Mouse (Mus musculus) liver, embryonic 16.5 days (tissue): ENCODE measurements around the gene Ikbke. TPM values are rescaled to one million over a fixed set of nuclear protein-coding genes. Genes with fewer than 3 reads are reported as not detected.

Experiments
- ATAC-seq: fragments of 200-750 bp; cut with Nextera tagmentation; 2 replicates; pipeline ENCODE4 v1.8.0; 2017; ENCODE audit warnings: low read depth, mild to moderate bottlenecking, moderate number of reproducible peaks, moderate library complexity
- H3K27ac ChIP-seq: fragments of 300-500 bp; sonication (generic); 2 replicates; pipeline ENCODE4 v1.5.1; 2014; ENCODE audit warnings: mild to moderate bottlenecking, low read length
- H3K27me3 ChIP-seq: fragments of 300-500 bp; sonication (generic); 2 replicates; pipeline ENCODE4 v1.6.1; 2014; ENCODE audit warnings: low read depth, low read length, mixed read lengths; ENCODE audit not compliant: control insufficient read depth, insufficient read depth
- H3K36me3 ChIP-seq: fragments of 300-500 bp; sonication (generic); 2 replicates; pipeline ENCODE4 v1.6.1; 2014; ENCODE audit warnings: mild to moderate bottlenecking; ENCODE audit not compliant: control insufficient read depth, insufficient read depth
- H3K4me1 ChIP-seq: fragments of 300-500 bp; sonication (generic); 2 replicates; pipeline ENCODE4 v1.6.1; 2014; ENCODE audit warnings: low read depth, low read length, mixed read lengths; ENCODE audit not compliant: control insufficient read depth
- H3K4me2 ChIP-seq: fragments of 300-500 bp; sonication (generic); 2 replicates; pipeline ENCODE4 v1.6.1; 2014; ENCODE audit warnings: low read depth, low read length, mixed read lengths
- H3K4me3 ChIP-seq: fragments of 300-500 bp; sonication (generic); 2 replicates; pipeline ENCODE4 v1.5.1; 2014; ENCODE audit warnings: low read depth, mild to moderate bottlenecking, low read length
- H3K9ac ChIP-seq: fragments of 300-500 bp; sonication (generic); 2 replicates; pipeline ENCODE4 v1.6.1; 2014; ENCODE audit warnings: low read depth, low read length
- H3K9me3 ChIP-seq: fragments of 300-500 bp; sonication (generic); replicated peaks from 2 replicates; pipeline ENCODE4 v1.6.1; 2016; ENCODE audit warnings: low read length; ENCODE audit not compliant: control insufficient read depth
- WGBS: fragments of 180-500 bp; shearing (Covaris S2); extraction: QIAGEN DNeasy Blood & Tissue Kit; methylation state at CpG from one replicate; pipeline ENCODE4 v1.1.7; 2014; ENCODE audit not compliant: insufficient replicate concordance; 5-methylcytosine and 5-hydroxymethylcytosine counted together
- polyA plus RNA-seq: library from polyadenylated mRNA; unstranded; fragments of >200 nt; fragmentation: Nextera tagmentation; extraction: Ambion mirVana; gene quantifications from 2 replicates; pipeline ENCODE4 v1.2.1, GENCODE M21; 2015

Gene Ikbke
- polyA plus RNA-seq, 1 experiment from 2014 or later, result 10.2 TPM

DNA sequence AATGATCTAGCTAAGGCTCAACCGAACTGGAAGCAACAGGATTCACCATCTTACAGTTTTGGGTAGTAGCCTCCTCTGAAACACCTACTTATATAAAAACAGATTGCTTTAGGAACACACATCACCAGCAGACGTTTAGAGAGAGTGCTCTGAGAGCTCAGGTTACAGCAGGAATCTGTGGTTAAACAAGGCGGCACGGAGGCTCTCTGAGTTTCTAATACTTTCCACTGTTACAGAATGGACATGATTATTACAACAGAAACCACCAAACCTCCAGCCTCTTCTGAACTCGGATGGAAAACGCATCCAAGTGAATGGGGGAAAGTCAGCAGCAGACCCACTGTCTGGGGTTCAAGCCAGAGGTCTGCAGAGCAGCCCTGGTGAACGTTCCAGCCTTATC, 43.3 kb downstream of the Ikbke start:
- WGBS, result 37% methylated on average over 7 of the region's 7 CpGs
- ATAC-seq, result no peak

DNA sequence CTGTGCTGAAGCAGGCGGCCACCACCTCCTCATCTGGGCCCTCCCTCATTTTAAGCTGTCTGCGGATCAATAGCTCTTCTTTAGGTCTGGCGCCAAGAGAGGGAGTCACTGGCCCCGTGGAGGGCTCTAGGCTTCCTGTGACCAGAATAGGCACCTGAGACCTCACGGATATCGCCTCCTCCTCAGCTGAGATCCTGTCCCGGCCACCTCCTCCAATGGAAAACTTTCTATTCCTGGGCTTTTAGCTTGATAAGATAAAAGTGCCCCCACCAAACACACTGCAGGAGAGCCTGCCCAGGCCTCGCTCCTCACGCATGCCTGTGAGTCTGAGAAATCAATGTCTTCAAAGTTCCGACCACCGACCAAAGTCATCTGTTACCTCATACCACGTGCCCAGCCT, 45.9 kb downstream of the Ikbke start:
- 48% methylated on average over 12 of the region's 12 CpGs for WGBS
- Histone ChIP-seq H3K9ac (no peak overlapping the region), H3K36me3 (no peaks in the 10 kb centered on the region), H3K27ac (no peak overlapping the region), H3K4me3 (no peak overlapping the region), H3K27me3 (no peaks in the 10 kb centered on the region), H3K4me1 (no peaks in the 10 kb centered on the region), H3K9me3 (no peaks in the 10 kb centered on the region), H3K4me2 (no peak overlapping the region)
- ATAC-seq, result no peak

More for the DNA sequence above, 43.3 kb downstream of the Ikbke start:
- Histone ChIP-seq H3K9ac (no peak overlapping the region), H3K27me3 (no peaks in the 10 kb centered on the region), H3K4me1 (no peaks in the 10 kb centered on the region), H3K27ac (no peak overlapping the region), H3K9me3 (no peaks in the 10 kb centered on the region), H3K36me3 (no peaks in the 10 kb centered on the region), H3K4me3 (no peak overlapping the region), H3K4me2 (no peak overlapping the region)

DNA sequence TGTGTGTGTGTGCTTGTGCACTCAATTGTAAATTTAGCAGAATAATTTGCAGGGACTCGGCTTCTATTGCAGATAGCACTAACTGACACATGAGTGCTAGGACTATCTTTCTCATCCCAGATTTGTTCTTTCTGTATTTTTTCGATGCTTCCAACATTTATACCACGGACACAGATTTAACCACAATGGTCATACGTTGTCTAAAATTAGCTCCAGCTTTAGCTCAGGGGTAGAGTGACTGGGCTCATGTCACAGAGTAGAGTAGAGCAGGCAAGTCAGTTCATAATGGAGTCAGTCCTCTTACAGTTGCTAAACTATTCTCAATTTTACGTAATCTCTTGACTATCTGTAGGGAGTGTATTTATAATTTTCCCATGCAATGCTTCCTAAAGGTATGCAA, 50.7 kb downstream of the Ikbke start:
- H3K36me3 ChIP-seq, result no peaks in the 10 kb centered on the region
- no peaks in the 10 kb centered on the region for H3K27me3 ChIP-seq
- no peak overlapping the region for H3K9ac ChIP-seq
- no peaks in the 10 kb centered on the region for H3K9me3 ChIP-seq
- no peaks in the 10 kb centered on the region for H3K4me1 ChIP-seq
- no peak overlapping the region for H3K27ac ChIP-seq
- ATAC-seq, result no peak
- WGBS, result 57% methylated on average over 5 of the region's 5 CpGs
- H3K4me2 ChIP-seq, result no peak overlapping the region
- no peak overlapping the region for H3K4me3 ChIP-seq

DNA sequence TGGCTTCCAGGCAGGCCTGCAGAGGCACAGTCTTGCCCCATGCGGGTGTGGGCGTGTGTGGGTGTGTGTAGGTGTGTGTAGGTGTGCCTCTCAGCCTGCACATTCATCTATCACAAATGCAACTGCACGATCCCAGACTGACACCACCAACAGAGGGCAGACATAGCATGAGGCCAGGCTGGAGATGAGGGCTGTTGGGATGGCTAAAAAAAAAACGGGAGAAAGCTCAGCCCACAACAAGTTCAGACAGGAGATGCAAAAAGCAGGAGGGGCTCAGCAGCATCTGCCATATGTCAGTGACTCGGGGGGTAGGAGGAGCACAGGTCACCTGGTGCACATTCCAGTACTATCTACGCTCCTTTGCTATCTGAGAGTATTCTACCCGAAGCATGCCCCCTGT, 51.2 kb downstream of the Ikbke start:
- Histone ChIP-seq H3K9ac (no peak overlapping the region), H3K36me3 (no peaks in the 10 kb centered on the region), H3K27me3 (no peaks in the 10 kb centered on the region), H3K27ac (no peak overlapping the region), H3K4me1 (no peaks in the 10 kb centered on the region), H3K4me3 (no peak overlapping the region), H3K9me3 (no peaks in the 10 kb centered on the region), H3K4me2 (no peak overlapping the region)
- ATAC-seq, result no peak
- WGBS, result 35% methylated on average over 7 of the region's 7 CpGs

DNA sequence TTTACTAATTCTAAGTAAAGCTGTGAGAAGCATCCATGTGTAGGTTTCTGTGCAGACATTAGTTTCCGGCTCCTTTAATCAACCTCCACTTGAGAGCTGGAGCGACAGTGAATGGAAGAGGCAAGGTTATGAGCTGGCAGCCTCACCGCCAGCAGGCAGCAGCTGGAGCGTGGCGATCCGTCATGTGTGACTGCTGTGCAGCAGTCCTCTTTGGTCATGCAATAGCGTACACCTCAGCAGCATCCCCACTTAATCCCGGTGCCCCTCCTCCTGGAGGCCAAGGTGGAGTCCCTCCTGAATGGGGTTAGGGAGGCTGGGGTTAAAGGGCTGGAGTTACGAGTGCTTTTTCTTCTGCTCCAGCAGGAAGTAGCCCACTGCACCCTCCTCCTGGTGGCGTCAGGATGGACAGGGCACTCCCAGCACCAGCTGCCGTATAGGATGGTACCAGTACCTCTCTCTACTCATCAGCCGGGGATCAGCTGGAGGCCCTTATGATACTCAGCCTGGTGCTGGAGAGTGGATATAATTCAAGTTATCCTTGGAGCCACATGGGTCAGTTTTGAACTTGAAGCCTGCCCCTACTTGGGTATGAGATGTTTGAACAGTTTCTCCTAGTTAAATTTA, 54.4 kb downstream of the Ikbke start:
- no peak overlapping the region for H3K27ac ChIP-seq
- no peak overlapping the region for H3K9ac ChIP-seq
- no peak overlapping the region for H3K4me3 ChIP-seq
- WGBS, result 68% methylated on average over 12 of the region's 12 CpGs
- no peaks in the 10 kb centered on the region for H3K36me3 ChIP-seq
- no peaks in the 10 kb centered on the region for H3K9me3 ChIP-seq
- no peak overlapping the region for H3K4me2 ChIP-seq
- H3K4me1 ChIP-seq, result no peaks in the 10 kb centered on the region
- ATAC-seq, result no peak
- no peaks in the 10 kb centered on the region for H3K27me3 ChIP-seq

DNA sequence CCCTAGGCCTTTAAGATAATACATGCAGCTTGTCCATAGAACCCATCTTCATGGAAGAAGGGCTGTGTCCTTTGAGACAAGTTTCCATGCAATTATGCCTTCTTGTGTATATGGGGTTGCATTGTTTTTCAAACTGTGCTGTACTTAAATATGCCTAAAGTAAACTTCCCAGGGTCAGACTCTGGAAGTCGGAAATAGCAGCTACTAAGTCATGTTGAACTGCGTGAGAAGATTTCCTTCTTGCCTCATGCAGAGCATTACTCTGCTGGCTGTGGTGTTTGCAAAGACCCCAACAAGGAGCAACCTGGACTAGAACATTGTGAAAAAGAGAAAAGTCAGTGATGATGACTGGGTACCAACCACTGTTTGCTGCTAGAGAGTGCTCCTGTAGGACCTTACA, 56.1 kb downstream of the Ikbke start:
- WGBS, result 71% methylated on average over 2 of the region's 2 CpGs
- H3K27me3 ChIP-seq, result no peaks in the 10 kb centered on the region
- no peak overlapping the region for H3K9ac ChIP-seq
- H3K4me1 ChIP-seq, result no peaks in the 10 kb centered on the region
- H3K36me3 ChIP-seq, result no peaks in the 10 kb centered on the region
- H3K9me3 ChIP-seq, result no peaks in the 10 kb centered on the region
- no peak overlapping the region for H3K4me2 ChIP-seq
- no peak overlapping the region for H3K27ac ChIP-seq
- ATAC-seq, result no peak
- no peak overlapping the region for H3K4me3 ChIP-seq

DNA sequence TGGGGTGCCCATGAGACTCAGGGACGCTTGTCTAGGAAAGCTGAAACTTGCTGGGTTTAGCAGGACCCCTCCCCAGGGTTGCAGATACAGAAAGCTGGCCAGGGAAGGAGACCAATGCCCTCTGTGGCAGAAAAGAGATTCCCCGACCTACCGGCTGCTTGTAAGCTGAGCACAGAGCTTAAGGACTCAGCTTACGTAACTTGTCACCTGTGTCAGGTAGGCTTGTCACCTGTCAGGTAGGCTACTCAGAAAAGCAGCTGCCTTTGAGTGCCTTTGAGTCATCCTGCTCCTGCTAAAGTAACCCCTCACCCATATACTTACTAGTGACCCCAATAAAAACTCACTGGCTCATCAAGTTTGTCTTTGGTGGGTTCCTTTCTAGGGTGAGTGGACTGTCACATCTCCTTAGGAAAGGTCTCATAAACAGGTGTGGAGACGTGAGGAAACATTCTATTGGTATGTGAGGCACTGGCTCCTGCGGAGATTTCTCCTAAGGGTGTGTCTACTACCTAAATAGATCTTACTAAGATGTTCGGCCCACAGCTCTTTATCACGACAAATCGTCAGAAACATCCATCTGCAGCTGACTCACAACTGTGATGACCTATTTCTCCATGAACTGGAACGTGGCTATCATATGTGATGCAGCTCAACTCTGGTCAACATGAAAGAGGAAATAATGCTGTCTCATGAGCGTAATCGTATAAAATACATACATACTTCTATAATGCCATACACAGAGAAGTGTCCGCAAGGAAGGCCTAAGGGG, 57.4 kb downstream of the Ikbke start:
- no peak overlapping the region for H3K4me2 ChIP-seq
- no peaks in the 10 kb centered on the region for H3K27me3 ChIP-seq
- 67% methylated on average over 13 of the region's 13 CpGs for WGBS
- no peak overlapping the region for H3K4me3 ChIP-seq
- H3K36me3 ChIP-seq, result no peaks in the 10 kb centered on the region
- H3K27ac ChIP-seq, result no peak overlapping the region
- H3K9ac ChIP-seq, result no peak overlapping the region
- H3K9me3 ChIP-seq, result no peaks in the 10 kb centered on the region
- ATAC-seq, result no peak
- no peaks in the 10 kb centered on the region for H3K4me1 ChIP-seq

DNA sequence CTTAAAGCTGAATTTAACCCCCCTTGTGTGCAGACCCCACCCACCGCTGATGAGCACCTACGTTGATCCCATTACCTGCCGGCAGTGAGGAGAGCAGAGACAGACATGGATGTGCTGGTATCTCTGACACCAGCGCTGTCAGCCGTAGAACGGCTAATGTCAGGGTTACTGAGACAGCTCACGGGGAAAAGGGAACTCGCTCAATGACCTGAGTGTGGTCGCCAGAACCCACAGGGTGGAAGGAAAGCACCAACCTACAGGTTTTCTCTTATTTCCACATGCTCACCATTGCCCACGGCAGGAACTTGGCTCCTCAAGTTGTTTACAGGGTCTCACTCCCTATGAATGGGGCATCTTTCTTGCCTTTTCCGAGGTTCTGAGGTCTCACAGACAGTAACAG, 60.5 kb downstream of the Ikbke start:
- H3K9ac ChIP-seq, result no peak overlapping the region
- no peak for ATAC-seq
- H3K4me1 ChIP-seq, result no peaks in the 10 kb centered on the region
- WGBS, result 39% methylated on average over 11 of the region's 11 CpGs
- H3K27me3 ChIP-seq, result no peaks in the 10 kb centered on the region
- H3K4me2 ChIP-seq, result no peak overlapping the region
- H3K36me3 ChIP-seq, result no peaks in the 10 kb centered on the region
- no peaks in the 10 kb centered on the region for H3K9me3 ChIP-seq
- no peak overlapping the region for H3K4me3 ChIP-seq
- no peak overlapping the region for H3K27ac ChIP-seq

DNA sequence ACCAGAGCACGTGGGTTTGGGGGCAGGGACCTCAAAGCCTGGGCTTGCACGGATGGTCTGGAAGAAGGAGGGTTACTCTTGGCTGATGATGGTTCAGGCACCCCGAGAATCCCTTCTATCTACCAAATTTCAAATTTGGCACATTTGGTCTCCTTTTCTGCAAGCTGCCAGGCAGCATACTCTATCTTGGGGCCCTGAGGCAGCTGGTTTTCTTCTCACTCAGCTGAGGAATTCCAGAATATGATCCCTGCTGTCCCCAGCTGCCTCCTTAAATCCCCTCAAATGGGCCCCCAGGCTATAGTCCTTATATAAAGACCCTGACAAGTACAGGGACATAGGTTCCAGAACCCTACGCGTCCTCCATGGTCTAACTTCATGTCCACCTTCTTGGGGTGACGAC, 66.0 kb downstream of the Ikbke start:
- ATAC-seq, result no peak
- no peaks in the 10 kb centered on the region for H3K27me3 ChIP-seq
- WGBS, result 56% methylated on average over 6 of the region's 6 CpGs

More for the DNA sequence above, 66.0 kb downstream of the Ikbke start:
- Histone ChIP-seq H3K9me3 (no peaks in the 10 kb centered on the region), H3K9ac (no peak overlapping the region), H3K4me1 (no peaks in the 10 kb centered on the region), H3K4me2 (no peak overlapping the region), H3K4me3 (no peak overlapping the region), H3K36me3 (no peaks in the 10 kb centered on the region), H3K27ac (no peak overlapping the region)
